Mouse (Mus musculus) kidney, postnatal 0 days (tissue): ENCODE data around the gene Mapt. TPM values are rescaled to one million over a fixed set of nuclear protein-coding genes. Genes with fewer than 3 reads are reported as not detected.
A peak's percentile ranks its signal among the peaks of the same experiment; 100 is the strongest.

Experiments used
- ATAC-seq: fragments of 200-750 bp; cut with Nextera tagmentation; replicated peaks from 2 replicates; pipeline ENCODE4 v1.8.0; 2017; ENCODE audit warnings: low read depth, moderate number of reproducible peaks, moderate TSS enrichment, moderate library complexity; ENCODE audit not compliant: low FRiP score
- DNase-seq: peaks from one replicate; pipeline ENCODE4 v3.0.0-alpha.2; 2016; ENCODE audit warnings: low spot score
- H3K27ac ChIP-seq: fragments of 300-500 bp; sonication (generic); 2 replicates; pipeline ENCODE4 v1.5.1; 2014; ENCODE audit warnings: mild to moderate bottlenecking
- H3K27me3 ChIP-seq: fragments of 300-500 bp; sonication (generic); 2 replicates; pipeline ENCODE4 v1.6.1; 2014; ENCODE audit warnings: low read length, mixed read lengths; ENCODE audit not compliant: insufficient read depth
- H3K36me3 ChIP-seq: fragments of 300-500 bp; sonication (generic); 2 replicates; pipeline ENCODE4 v1.6.1; 2014; ENCODE audit warnings: low read length, mixed read lengths; ENCODE audit not compliant: insufficient read depth
- H3K4me1 ChIP-seq: fragments of 300-500 bp; sonication (generic); replicated peaks from 2 replicates; pipeline ENCODE4 v1.6.1; 2014; ENCODE audit warnings: antibody characterized with exemption, low read length, mixed read lengths; ENCODE audit not compliant: insufficient read depth
- H3K4me2 ChIP-seq: fragments of 300-500 bp; sonication (generic); 2 replicates; pipeline ENCODE4 v1.6.1; 2014; ENCODE audit warnings: mild to moderate bottlenecking, low read length, moderate library complexity, mixed read lengths
- H3K4me3 ChIP-seq: fragments of 300-500 bp; sonication (generic); replicated peaks from 2 replicates; pipeline ENCODE4 v1.5.1; 2014; ENCODE audit warnings: low read depth, low read length
- H3K9ac ChIP-seq: fragments of 300-500 bp; sonication (generic); 2 replicates; pipeline ENCODE4 v1.6.1; 2014; ENCODE audit warnings: low read depth, low read length
- H3K9me3 ChIP-seq: fragments of 300-500 bp; sonication (generic); replicated peaks from 2 replicates; pipeline ENCODE4 v1.6.1; 2016; ENCODE audit warnings: low read length, inconsistent platforms, mixed read lengths
- CTCF ChIP-seq: IDR thresholded peaks from 2 replicates; pipeline ENCODE4 v1.5.1; 2016; ENCODE audit warnings: antibody characterized with exemption, low read depth, mild to moderate bottlenecking, moderate library complexity
- whole genome bisulfite sequencing: fragments of 180-500 bp; shearing (Covaris S2); extraction: QIAGEN DNeasy Blood & Tissue Kit; methylation state at CpG from one replicate; pipeline ENCODE4 v1.1.7; 2014; 5-methylcytosine and 5-hydroxymethylcytosine counted together
- polyA plus RNA-seq: library from polyadenylated mRNA; unstranded; fragments of >200 nt; fragmentation: Nextera tagmentation; extraction: Ambion mirVana; gene quantifications from 2 replicates; pipeline ENCODE4 v1.2.1, GENCODE M21; 2015

Mapt gene
- polyA plus RNA-seq, 1 experiment from 2014 or later, result 6.7 TPM

GRCm38 (mm10) chr11:104289199-104290031, 58.2 kb downstream of the Mapt start:
- Histone ChIP-seq H3K9ac (no peak overlapping the region), H3K9me3 (no peaks in the 10 kb centered on the region), H3K4me2 (no peak overlapping the region), H3K36me3 (no peaks in the 10 kb centered on the region), H3K27ac (peak overlapping the region; percentile 71), H3K4me3 (no peak overlapping the region), H3K27me3 (no peaks in the 10 kb centered on the region), H3K4me1 (0 out of 2 replicates have a peak, but pooled peaks cover 3% of the 10 kb centered on the region)
- TF ChIP-seq CTCF, result peak; percentile 74
- peak; percentile 74 for ATAC-seq
- 27% methylated on average over 13 of the region's 13 CpGs for WGBS
- peak; percentile 80 for DNase-seq

DNA sequence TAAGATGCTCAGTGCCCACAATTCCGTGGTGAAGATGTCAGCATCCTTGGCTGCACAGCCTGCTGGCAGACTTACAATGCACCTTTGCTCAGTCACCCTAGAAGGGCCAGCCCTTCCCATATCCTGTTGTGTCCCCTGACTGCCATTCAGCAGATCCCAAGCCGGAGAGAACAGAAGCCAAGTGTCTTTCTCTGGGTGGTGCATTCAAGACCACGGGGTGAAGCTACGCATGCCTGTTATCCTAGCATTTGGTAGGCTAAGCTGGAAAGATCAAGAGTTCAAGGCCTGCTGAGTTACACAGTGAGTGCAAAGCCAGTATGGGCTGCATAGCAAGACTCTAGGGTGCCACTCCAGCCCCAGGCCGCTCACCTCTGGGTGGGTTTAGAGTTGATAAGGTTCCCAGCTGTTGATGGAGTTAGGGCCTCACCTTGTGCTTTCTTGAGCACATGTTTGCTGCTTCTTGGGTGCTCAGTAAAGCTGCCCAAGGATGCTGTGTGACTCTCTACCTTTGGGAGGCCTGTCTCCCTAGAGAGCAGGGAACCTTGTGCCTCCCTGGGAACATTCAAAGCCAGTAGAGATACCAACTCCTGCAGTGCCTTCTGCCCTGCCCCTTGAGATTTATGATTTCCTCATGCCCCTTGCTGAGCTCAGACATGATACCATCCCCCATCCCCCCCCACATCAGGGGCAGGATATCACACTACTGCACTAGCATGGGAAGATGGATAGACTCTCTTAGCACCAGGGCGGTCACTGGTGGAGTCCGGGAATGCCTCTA, 61.4 kb downstream of the Mapt start:
- no peak overlapping the region for H3K9ac ChIP-seq
- no peaks in the 10 kb centered on the region for H3K27me3 ChIP-seq
- H3K4me2 ChIP-seq, result no peak overlapping the region
- TF ChIP-seq CTCF, result no peak
- no peaks in the 10 kb centered on the region for H3K9me3 ChIP-seq
- WGBS, result 82% methylated on average over 7 of the region's 7 CpGs
- ATAC-seq (no peak), DNase-seq (no peak)
- H3K27ac ChIP-seq, result no peak overlapping the region
- H3K36me3 ChIP-seq, result no peaks in the 10 kb centered on the region
- peaks cover 5% of the 10 kb centered on the region; the same call in 1 of the 2 replicates for H3K4me1 ChIP-seq
- no peak overlapping the region for H3K4me3 ChIP-seq

- no peaks in the 10 kb centered on the region for H3K9me3 ChIP-seq
- no peak overlapping the region for H3K27ac ChIP-seq
- 70% methylated on average over 9 of the region's 9 CpGs for WGBS
- H3K4me3 ChIP-seq, result no peak overlapping the region
- no peaks in the 10 kb centered on the region for H3K27me3 ChIP-seq
- H3K4me1 ChIP-seq, result peaks cover 5% of the 10 kb centered on the region; the same call in 1 of the 2 replicates
- no peak for TF ChIP-seq CTCF
- DNase-seq (no peak), ATAC-seq (no peak)
- no peak overlapping the region for H3K9ac ChIP-seq
- no peak overlapping the region for H3K4me2 ChIP-seq
- no peaks in the 10 kb centered on the region for H3K36me3 ChIP-seq
These were observed 62.1 kb downstream of the Mapt start for GRCm38 (mm10) chr11:104293241-104293640.

DNA sequence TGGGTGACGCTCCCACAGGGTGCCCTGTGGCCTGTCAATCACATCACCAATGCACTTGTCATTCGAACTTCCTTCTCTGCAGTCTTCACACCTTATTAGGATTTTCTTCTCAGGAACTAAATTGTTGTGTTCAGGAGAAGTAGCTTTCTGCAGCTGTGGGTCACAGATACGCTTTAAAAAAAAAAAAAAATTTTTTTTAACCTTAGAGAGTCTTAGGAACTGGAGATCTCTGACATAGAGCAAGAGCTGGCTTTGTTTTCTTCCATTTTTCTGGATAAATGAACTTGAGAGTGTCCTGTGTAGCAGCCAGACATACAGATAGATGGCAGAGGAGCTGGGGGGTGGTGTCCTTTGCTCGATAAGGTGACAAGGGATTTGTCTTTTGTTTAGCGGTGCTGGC, 64.0 kb downstream of the Mapt start:
- no peak for ATAC-seq
- 57% methylated on average over 5 of the region's 5 CpGs for WGBS

GRCm38 (mm10) chr11:104295656-104296055, 64.5 kb downstream of the Mapt start:
- H3K27me3 ChIP-seq, result no peaks in the 10 kb centered on the region
- no peak overlapping the region for H3K4me2 ChIP-seq
- 9% methylated on average over 6 of the region's 6 CpGs for WGBS
- ATAC-seq (no peak), DNase-seq (peak; percentile 32)
- H3K4me3 ChIP-seq, result no peak overlapping the region
- no peaks in the 10 kb centered on the region for H3K9me3 ChIP-seq
- H3K27ac ChIP-seq, result no peak overlapping the region
- no peaks in the 10 kb centered on the region for H3K36me3 ChIP-seq
- TF ChIP-seq CTCF, result no peak
- H3K9ac ChIP-seq, result no peak overlapping the region
- peaks cover 3% of the 10 kb centered on the region; the same call in 1 of the 2 replicates for H3K4me1 ChIP-seq

More for the DNA sequence above, 64.0 kb downstream of the Mapt start:
- H3K4me1 ChIP-seq, result peaks cover 3% of the 10 kb centered on the region; the same call in 1 of the 2 replicates
- no peak for DNase-seq
- no peaks in the 10 kb centered on the region for H3K9me3 ChIP-seq
- no peak overlapping the region for H3K4me2 ChIP-seq
- H3K4me3 ChIP-seq, result no peak overlapping the region
- no peak overlapping the region for H3K9ac ChIP-seq
- H3K27ac ChIP-seq, result no peak overlapping the region
- no peaks in the 10 kb centered on the region for H3K36me3 ChIP-seq
- no peaks in the 10 kb centered on the region for H3K27me3 ChIP-seq
- TF ChIP-seq CTCF, result no peak

DNA sequence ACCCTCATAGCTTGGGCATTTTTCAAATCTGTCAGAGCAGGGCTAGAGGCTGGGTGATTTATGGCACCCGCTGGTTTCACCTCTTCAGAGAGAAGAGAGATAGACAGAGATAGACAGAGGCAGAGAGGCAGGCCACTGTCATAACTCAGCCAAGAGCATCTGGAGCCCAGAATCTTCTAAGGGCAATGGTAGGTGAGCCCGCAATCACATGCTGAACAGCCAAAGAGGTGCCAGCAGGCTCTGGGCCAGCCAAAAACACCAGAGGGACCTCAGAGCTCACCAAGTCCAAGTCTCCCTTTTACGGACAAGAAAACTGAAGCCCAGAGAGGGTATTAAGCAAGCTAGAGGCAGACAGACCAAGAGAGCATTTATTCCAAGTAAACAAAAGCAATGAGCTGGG, 66.5 kb downstream of the Mapt start:
- H3K36me3 ChIP-seq, result no peaks in the 10 kb centered on the region
- H3K4me1 ChIP-seq, result peaks cover 3% of the 10 kb centered on the region; the same call in 1 of the 2 replicates
- H3K4me2 ChIP-seq, result no peak overlapping the region
- H3K4me3 ChIP-seq, result no peak overlapping the region
- no peak overlapping the region for H3K27ac ChIP-seq
- H3K27me3 ChIP-seq, result no peaks in the 10 kb centered on the region
- TF ChIP-seq CTCF, result no peak
- H3K9ac ChIP-seq, result no peak overlapping the region
- DNase-seq, result no peak
- no peak for ATAC-seq
- H3K9me3 ChIP-seq, result no peaks in the 10 kb centered on the region
- WGBS, result 87% methylated on average over 3 of the region's 3 CpGs
